Mouse (Mus musculus) myocyte (in vitro differentiated cells): ENCODE results near the gene Gm42906.
A peak's percentile ranks its signal among the peaks of the same experiment; 100 is the strongest.

Experiments used
- CEBPB ChIP-seq: IDR thresholded peaks from 2 replicates; pipeline ENCODE4 v1.6.1; 2011; ENCODE audit warnings: mild to moderate bottlenecking, moderate library complexity; ENCODE audit not compliant: poor library complexity, insufficient read depth, severe bottlenecking
- E2F4 ChIP-seq: IDR thresholded peaks from one replicate; pipeline ENCODE4 v1.6.1; 2011; ENCODE audit warnings: mild to moderate bottlenecking, control low read depth, moderate library complexity; ENCODE audit not compliant: insufficient read depth
- MAX ChIP-seq: IDR thresholded peaks from one replicate; pipeline ENCODE4 v1.6.1; 2011; ENCODE audit warnings: low read depth, mild to moderate bottlenecking, control low read depth
- MYOD1 ChIP-seq, 3 experiments: IDR thresholded peaks; one replicate each; pipeline ENCODE4 v1.6.1; 2011; ENCODE audit warnings: control low read depth in 2 of 3, low read depth in 2 of 3, mild to moderate bottlenecking in 2 of 3, moderate library complexity in 1 of 3; ENCODE audit not compliant: insufficient read length in 2 of 3, control insufficient read depth in 1 of 3
- MYOG ChIP-seq, 3 experiments: IDR thresholded peaks; one replicate each; pipeline ENCODE4 v1.6.1; 2011; ENCODE audit warnings: control low read depth in 2 of 3, low read depth in 2 of 3, mild to moderate bottlenecking in 2 of 3; ENCODE audit not compliant: insufficient read length in 2 of 3, control insufficient read depth in 1 of 3, insufficient read depth in 1 of 3
- POLR2A ChIP-seq: IDR thresholded peaks from one replicate; pipeline ENCODE4 v1.6.1; 2011; ENCODE audit warnings: low read depth, mild to moderate bottlenecking, control low read depth, moderate library complexity; ENCODE audit not compliant: insufficient read length
- POLR2AphosphoS2 ChIP-seq: IDR thresholded peaks from one replicate; pipeline ENCODE4 v1.6.1; 2011; ENCODE audit warnings: low read depth, control low read depth; ENCODE audit not compliant: insufficient read length
- REST ChIP-seq: IDR thresholded peaks from one replicate; pipeline ENCODE4 v1.6.1; 2011; ENCODE audit warnings: mild to moderate bottlenecking, control low read depth, moderate library complexity; ENCODE audit not compliant: insufficient read depth, insufficient read length
- SRF ChIP-seq: IDR thresholded peaks from one replicate; pipeline ENCODE4 v1.6.1; 2011; ENCODE audit warnings: low read depth; ENCODE audit not compliant: control insufficient read depth, insufficient read length
- TCF12 ChIP-seq: IDR thresholded peaks from one replicate; pipeline ENCODE4 v1.6.1; 2011; ENCODE audit warnings: mild to moderate bottlenecking, control low read depth; ENCODE audit not compliant: poor library complexity, insufficient read depth, severe bottlenecking
- TCF3 ChIP-seq: IDR thresholded peaks from one replicate; pipeline ENCODE4 v1.6.1; 2011; ENCODE audit warnings: low read depth, control low read depth; ENCODE audit not compliant: insufficient read length
- USF1 ChIP-seq: IDR thresholded peaks from one replicate; pipeline ENCODE4 v1.6.1; 2011; ENCODE audit warnings: low read depth, mild to moderate bottlenecking, control low read depth, moderate library complexity

DNA sequence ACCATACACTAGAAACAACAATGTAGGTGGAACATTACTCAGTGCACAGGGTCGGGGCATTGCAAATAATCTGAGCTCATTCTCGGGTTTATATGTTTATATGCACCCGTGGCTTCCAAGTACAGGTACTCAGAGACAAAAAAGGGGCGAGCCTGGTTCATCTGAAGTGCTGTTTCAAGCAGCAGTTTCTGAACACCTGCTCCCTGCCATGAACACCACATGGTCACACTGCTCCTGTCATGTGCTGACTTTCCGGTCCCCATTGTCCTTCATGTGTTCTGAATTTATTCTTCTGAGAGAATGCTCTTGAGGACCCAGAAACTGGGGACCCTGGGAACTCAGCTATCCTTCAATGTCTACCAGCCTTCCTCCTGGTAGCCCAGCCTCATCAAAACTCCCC is 282.2 kb downstream of the Gm42906 start:
- TF ChIP-seq POLR2A (no peak), USF1 (no peak), POLR2AphosphoS2 (no peak), MYOG (IDR thresholded peaks at IDR 0.05; ENCODE audit: control insufficient read depth in 1 of 3, insufficient read depth in 1 of 3, insufficient read length in 2 of 3, low read depth in 2 of 3) (peak in 1 of 3 experiments; percentile 13), E2F4 (no peak), REST (no peak), CEBPB (no peak), SRF (no peak), MYOD1 (IDR thresholded peaks at IDR 0.05; ENCODE audit: control insufficient read depth in 1 of 3, insufficient read length in 2 of 3, low read depth in 2 of 3) (peak in 1 of 3 experiments; percentile 62), MAX (no peak), TCF12 (no peak), TCF3 (no peak)
